Mouse (Mus musculus): ENCODE measurements around the gene Vmn1r198. TPM values are rescaled to one million over a fixed set of nuclear protein-coding genes. Genes with fewer than 3 reads are reported as not detected.

Vmn1r198 gene
- 0.05 TPM for polyA plus RNA-seq (2017; shearing (Covaris generic))

DNA sequence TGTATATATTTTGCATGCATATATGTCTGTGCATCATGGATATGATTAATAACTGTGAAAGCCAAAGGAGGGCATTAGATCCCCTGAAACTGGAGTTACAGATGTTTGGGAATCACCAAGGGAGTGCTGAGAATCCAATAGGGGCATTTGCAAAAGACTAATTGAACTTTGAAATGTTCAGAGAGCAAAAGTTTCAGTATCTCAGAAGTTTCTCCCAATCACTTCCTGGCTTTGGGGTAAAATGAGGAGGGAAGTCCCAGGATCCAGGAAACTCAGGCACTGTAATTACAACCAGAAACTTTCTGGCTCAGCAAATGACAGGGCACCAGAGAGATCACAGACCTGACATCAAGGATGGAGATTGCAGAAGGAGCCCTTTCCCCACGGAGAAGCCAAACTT is at the start of gene Vmn1r198:
Vmn1r198 (plus strand) TSS at position 301 of the 400 bp plus-strand sequence.

DNA sequence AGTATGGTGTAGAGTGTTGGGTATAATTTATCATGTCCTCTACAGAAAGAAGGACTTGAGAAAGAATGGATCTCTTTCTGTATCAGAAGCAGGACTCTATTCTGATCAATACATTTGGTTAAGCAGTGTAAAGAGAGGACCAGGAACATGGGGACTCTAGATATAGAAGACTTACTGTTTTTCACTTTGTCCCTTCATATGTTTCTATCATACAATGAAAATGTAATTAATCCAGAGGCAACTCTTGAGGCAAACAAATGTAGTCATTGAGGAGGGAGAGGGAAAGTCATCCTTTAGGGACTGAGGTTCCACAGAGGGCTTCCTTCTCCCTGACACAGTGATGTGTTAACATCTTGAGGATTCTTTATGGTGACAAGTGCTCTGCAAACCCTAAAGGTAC is 25.9 kb upstream of the Vmn1r198 start, which contains the start of gene Vmn1r197:
Vmn1r197 (plus strand) TSS at position 301 of the 400 bp plus-strand sequence.

DNA sequence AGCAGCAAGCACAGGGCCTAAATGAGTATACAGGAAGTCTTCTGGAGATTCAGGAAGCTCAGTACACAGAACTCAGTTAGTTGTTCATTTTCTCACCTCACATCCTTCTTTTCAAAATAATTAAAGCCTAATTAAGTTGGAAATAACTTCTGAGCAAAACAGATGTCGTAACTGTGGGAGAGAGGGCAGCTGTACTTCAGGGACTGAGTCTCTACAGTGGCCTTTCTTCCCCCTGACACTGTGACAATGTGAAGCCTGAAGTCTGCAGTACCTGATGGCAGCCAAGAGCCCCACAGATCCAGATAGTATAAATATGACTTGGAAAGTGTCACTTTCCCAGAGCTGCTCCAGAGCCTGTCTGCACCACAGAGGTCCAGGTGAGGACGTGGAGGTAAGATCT is 29.4 kb downstream of the Vmn1r198 start, which contains the start of gene Vmn1r199:
Vmn1r199 (plus strand) TSS at position 301 of the 400 bp plus-strand sequence.

DNA sequence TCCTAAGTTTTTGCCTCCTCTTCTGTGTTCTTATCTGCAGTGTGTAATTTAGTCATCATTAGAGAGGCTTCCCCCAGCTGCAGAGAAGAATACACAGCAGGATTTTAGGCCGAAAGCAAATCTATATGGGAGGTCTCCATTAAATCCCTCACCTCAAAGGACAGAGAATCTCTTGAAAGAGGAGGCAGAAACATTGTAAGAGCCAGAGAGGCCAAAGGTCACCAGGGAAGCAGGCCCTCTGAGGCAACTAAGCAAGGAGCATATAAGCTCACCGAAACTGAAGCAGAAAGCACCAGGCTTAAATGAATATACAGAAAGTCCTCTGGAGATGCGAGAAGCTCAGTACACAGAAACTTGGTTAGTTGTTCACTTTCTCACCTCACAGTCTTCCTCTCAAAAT is 39.9 kb downstream of the Vmn1r198 start, which contains the start of gene Vmn1r200:
Vmn1r200 (plus strand) TSS at position 301 of the 400 bp plus-strand sequence.

Other genes with a start within 250 kb of the Vmn1r198 start
- gene Vmn1r189, start 244.5 kb upstream of the Vmn1r198 start, polyA plus RNA-seq (2017; shearing (Covaris generic)), result not detected
- not detected for gene Vmn1r191, start 166.4 kb upstream of the Vmn1r198 start, polyA plus RNA-seq (2017; shearing (Covaris generic))
- gene Vmn1r192, start 159.2 kb upstream of the Vmn1r198 start, polyA plus RNA-seq (2017; shearing (Covaris generic)), result not detected
- gene Vmn1r193, start 127.2 kb upstream of the Vmn1r198 start, polyA plus RNA-seq (2017; shearing (Covaris generic)), result not detected
- gene Vmn1r194, start 106.1 kb upstream of the Vmn1r198 start, polyA plus RNA-seq (2017; shearing (Covaris generic)), result not detected
- gene Vmn1r195, start 79.8 kb upstream of the Vmn1r198 start, polyA plus RNA-seq (2017; shearing (Covaris generic)), result not detected
- gene Vmn1r196, start 60.4 kb upstream of the Vmn1r198 start, polyA plus RNA-seq (2017; shearing (Covaris generic)), result not detected
- gene Vmn1r197, start 25.8 kb upstream of the Vmn1r198 start, polyA plus RNA-seq (2017; shearing (Covaris generic)), result 0.05 TPM
- gene Vmn1r199, start 29.5 kb downstream of the Vmn1r198 start, polyA plus RNA-seq (2017; shearing (Covaris generic)), result not detected
- gene Vmn1r200, start 40.0 kb downstream of the Vmn1r198 start, polyA plus RNA-seq (2017; shearing (Covaris generic)), result not detected
- gene Vmn1r201, start 121.6 kb downstream of the Vmn1r198 start, polyA plus RNA-seq (2017; shearing (Covaris generic)), result 0.10 TPM
- 0.06 TPM for gene Vmn1r202, start 155.0 kb downstream of the Vmn1r198 start, polyA plus RNA-seq (2017; shearing (Covaris generic))
- gene Vmn1r203, start 167.8 kb downstream of the Vmn1r198 start, polyA plus RNA-seq (2017; shearing (Covaris generic)), result 0.15 TPM
- gene Vmn1r204, start 202.8 kb downstream of the Vmn1r198 start, polyA plus RNA-seq (2017; shearing (Covaris generic)), result not detected
- not detected for gene Vmn1r205, start 242.6 kb downstream of the Vmn1r198 start, polyA plus RNA-seq (2017; shearing (Covaris generic))